Mouse (Mus musculus): ENCODE measurements around the gene Vps25. TPM values are rescaled to one million over a fixed set of nuclear protein-coding genes. Genes with fewer than 3 reads are reported as not detected.

The Vps25 gene
- polyA plus RNA-seq, 1 experiment: 19.2 TPM

DNA sequence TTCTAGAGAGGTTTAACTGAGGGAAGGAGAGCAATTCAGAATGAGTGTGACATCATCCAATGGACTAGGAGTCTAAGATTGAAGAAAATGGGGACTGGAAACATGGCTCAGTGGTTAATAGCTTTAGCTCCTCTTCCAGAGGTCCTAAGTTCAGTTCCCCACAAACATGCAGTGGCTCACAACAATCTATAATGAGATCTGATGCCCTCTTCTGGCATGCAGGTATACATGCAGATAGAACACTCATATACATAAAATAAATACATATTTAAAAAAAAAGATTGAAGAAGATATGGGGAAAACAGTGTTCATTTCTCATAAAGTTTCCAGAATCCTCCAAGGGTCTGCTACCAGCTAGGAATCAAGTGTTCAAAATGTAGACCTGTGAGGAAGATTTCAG lies 18.1 kb upstream of the Vps25 start:
- Histone ChIP-seq H3K9me3 (ENCODE audit: control insufficient read depth, low read length) (peaks cover 4% of the 10 kb centered on the region; the same call in 1 of the 2 replicates), H3K27me3 (ENCODE audit: control insufficient read depth) (peaks cover 58% of the 10 kb centered on the region), H3K4me3 (replicated peaks) (no peak overlapping the region), H3K4me1 (ENCODE audit: control insufficient read depth) (peaks cover 1% of the 10 kb centered on the region; the same call in 1 of the 2 replicates), H3K36me3 (ENCODE audit: control insufficient read depth) (no peaks in the 10 kb centered on the region)
- no peak for TF ChIP-seq GATA1 (IDR thresholded peaks at IDR 0.05; ENCODE audit: low read length)
- TF ChIP-seq TAL1 (IDR thresholded peaks at IDR 0.05; ENCODE audit: low read length): no peak

DNA sequence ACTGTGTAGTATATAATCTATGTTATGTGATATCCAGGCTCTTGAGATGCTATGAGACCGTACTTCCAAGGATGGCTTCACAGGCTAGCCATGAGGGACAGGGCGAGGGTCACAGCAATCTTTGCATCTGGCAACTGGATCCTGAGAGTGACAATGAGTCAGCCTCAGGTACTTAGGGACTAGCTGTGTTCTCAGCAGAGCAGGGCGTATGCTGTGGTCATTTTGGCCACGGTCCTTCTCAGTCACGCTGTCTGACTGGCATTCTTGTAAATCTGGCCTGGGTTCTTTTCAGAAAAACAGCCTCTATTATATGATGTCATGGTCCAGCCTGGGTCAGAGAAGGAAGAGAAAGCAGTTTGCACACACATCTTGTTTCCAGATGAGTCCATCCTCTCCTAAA lies 16.7 kb upstream of the Vps25 start:
- Histone ChIP-seq H3K36me3 (ENCODE audit: control insufficient read depth) (no peaks in the 10 kb centered on the region), H3K27me3 (ENCODE audit: control insufficient read depth) (peaks cover 48% of the 10 kb centered on the region), H3K4me1 (ENCODE audit: control insufficient read depth) (no peaks in the 10 kb centered on the region), H3K9me3 (ENCODE audit: control insufficient read depth, low read length) (peaks cover 4% of the 10 kb centered on the region; the same call in 1 of the 2 replicates), H3K4me3 (replicated peaks) (no peak overlapping the region)
- TF ChIP-seq TAL1 (IDR thresholded peaks at IDR 0.05; ENCODE audit: low read length) (no peak), GATA1 (IDR thresholded peaks at IDR 0.05; ENCODE audit: low read length) (no peak)

DNA sequence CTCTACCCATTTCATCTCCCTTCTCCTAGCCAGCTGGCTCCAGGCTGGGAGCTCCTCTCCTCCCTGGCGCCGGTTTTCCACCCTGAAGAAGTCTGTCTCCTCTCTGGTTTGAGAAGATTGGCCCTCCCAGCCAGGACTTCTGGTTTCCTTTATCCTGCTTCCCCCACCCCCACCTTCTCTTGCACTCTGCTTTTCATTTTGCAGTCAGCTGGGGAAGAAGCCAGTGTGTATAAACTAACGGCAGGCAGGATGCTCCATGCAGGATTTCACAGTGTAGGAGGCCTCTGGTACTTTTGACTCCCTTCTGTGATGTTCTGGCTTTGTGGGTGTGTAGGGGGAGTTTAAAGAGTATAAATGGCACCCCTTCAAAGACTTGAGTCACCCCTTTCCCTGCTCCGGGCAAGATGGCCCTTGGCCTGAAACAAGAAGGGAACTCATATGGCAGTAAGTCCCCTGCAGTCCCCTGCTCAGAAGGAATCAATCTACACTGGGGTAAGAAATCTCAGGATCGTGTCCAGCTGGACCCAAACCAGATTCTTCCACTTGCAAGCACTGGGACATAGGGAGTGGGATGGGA lies 15.3 kb upstream of the Vps25 start:
- Histone ChIP-seq H3K36me3 (ENCODE audit: control insufficient read depth) (no peaks in the 10 kb centered on the region), H3K9me3 (ENCODE audit: control insufficient read depth, low read length) (peaks cover 4% of the 10 kb centered on the region; the same call in 1 of the 2 replicates), H3K4me3 (replicated peaks) (no peak overlapping the region), H3K4me1 (ENCODE audit: control insufficient read depth) (no peaks in the 10 kb centered on the region), H3K27me3 (ENCODE audit: control insufficient read depth) (peaks cover 48% of the 10 kb centered on the region)
- TF ChIP-seq TAL1 (IDR thresholded peaks at IDR 0.05; ENCODE audit: low read length) (no peak), GATA1 (IDR thresholded peaks at IDR 0.05; ENCODE audit: low read length) (no peak)

DNA sequence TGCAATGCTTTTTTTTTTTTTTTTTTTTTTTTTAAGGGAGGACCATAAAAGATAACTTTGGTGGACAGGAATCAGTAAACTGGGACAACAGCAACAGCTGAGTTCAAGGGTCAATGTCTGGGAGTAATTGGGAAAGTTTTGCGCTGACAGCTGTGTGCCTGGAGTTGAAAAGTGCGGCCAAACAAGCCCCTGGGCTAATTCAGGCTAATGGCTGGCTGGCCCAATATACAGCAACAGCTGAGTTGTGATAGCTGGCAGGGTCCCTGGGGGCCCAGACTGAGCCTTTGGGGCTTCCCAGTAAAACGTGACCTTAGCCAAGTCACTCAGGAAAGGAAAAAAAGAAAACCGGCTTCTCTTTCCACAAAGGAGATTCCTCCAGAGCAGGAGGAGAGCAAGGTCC lies 8.4 kb upstream of the Vps25 start:
- no peaks in the 10 kb centered on the region for H3K36me3 ChIP-seq (ENCODE audit: control insufficient read depth)
- no peak overlapping the region for H3K4me3 ChIP-seq (replicated peaks)
- peaks cover 17% of the 10 kb centered on the region for H3K4me1 ChIP-seq (ENCODE audit: control insufficient read depth)
- peaks cover 12% of the 10 kb centered on the region; the same call in 1 of the 2 replicates for H3K9me3 ChIP-seq (ENCODE audit: control insufficient read depth, low read length)
- TF ChIP-seq GATA1 (IDR thresholded peaks at IDR 0.05; ENCODE audit: low read length) (no peak), TAL1 (IDR thresholded peaks at IDR 0.05; ENCODE audit: low read length) (no peak)
- peaks cover 76% of the 10 kb centered on the region for H3K27me3 ChIP-seq (ENCODE audit: control insufficient read depth)

DNA sequence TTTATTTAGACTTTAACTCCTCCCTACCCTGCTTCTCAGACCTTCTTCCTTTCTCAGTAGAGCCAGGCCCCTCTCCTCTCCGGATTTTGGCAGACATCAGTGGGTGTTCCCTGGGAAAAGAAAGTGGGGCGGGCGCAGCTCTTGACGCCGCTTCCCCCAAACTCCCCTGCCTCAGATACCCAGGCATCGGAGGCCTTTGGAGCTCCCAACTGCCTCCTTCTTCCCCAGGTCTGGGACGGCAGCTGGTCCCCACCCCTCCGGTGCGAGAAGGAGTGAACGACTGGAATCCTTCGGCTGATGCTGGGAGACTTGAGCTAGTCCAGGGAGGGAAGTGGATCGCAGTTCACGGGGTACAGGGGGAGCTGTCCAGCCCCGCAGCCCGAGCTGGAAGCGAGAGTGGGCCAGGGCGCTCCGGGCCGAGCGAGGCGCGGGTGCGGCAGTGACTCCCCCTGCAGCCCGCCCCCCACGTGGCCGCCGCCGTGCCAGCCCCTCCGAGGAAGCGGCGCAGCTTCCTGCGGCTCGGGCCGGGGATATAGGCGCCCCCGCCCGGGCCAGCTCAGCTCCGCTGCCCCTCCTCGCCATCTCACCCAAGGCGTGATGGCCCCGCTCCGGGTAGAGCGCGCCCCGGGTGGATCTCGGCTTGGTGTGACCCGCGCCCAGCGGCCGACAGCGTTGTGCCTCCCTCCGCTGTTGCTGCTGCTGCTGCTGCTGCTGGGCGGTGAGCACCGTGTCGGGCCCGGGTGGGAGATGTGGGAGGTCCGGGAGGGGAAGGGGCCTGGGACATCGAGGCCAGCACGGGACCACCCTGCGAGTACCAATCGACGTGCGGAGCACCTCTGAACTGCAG lies 7.4 kb upstream of the Vps25 start, which contains the start of gene Ramp2:
Gene Ramp2, plus strand, starts transcription at position 174 of the 847 bp plus-strand sequence.
- Histone ChIP-seq H3K4me3 (replicated peaks) (peak within 1 kb of the TSS; percentile 36), H3K4me1 (ENCODE audit: control insufficient read depth) (peaks cover 17% of the 10 kb centered on the region), H3K27me3 (ENCODE audit: control insufficient read depth) (peaks cover 75% of the 10 kb centered on the region), H3K9me3 (ENCODE audit: control insufficient read depth, low read length) (peaks cover 12% of the 10 kb centered on the region; the same call in 1 of the 2 replicates), H3K36me3 (ENCODE audit: control insufficient read depth) (no peaks in the 10 kb centered on the region)
- no peak for TF ChIP-seq TAL1 (IDR thresholded peaks at IDR 0.05; ENCODE audit: low read length)
- TF ChIP-seq GATA1 (IDR thresholded peaks at IDR 0.05; ENCODE audit: low read length): no peak

DNA sequence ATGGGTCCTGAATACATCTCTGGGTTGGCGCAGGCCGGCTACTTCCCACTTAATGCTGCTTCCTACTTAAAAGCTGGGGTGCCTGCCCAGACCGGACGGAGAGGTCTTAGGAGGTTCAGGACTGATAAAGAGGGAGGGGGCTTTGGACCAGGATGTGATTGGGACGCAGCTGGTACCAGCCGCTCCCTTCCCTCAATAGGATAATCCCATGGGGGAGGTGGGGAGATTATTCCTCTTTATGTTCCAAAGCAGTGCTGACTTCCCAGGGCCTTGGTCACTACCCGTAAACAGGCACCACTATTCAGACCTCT lies 6.8 kb upstream of the Vps25 start:
- no peaks in the 10 kb centered on the region for H3K36me3 ChIP-seq (ENCODE audit: control insufficient read depth)
- peaks cover 20% of the 10 kb centered on the region for H3K4me1 ChIP-seq (ENCODE audit: control insufficient read depth)
- peaks cover 12% of the 10 kb centered on the region; the same call in 1 of the 2 replicates for H3K9me3 ChIP-seq (ENCODE audit: control insufficient read depth, low read length)
- peaks cover 77% of the 10 kb centered on the region for H3K27me3 ChIP-seq (ENCODE audit: control insufficient read depth)
- TF ChIP-seq GATA1 (IDR thresholded peaks at IDR 0.05; ENCODE audit: low read length) (no peak), TAL1 (IDR thresholded peaks at IDR 0.05; ENCODE audit: low read length) (no peak)
- peak overlapping the region; percentile 36 for H3K4me3 ChIP-seq (replicated peaks)

DNA sequence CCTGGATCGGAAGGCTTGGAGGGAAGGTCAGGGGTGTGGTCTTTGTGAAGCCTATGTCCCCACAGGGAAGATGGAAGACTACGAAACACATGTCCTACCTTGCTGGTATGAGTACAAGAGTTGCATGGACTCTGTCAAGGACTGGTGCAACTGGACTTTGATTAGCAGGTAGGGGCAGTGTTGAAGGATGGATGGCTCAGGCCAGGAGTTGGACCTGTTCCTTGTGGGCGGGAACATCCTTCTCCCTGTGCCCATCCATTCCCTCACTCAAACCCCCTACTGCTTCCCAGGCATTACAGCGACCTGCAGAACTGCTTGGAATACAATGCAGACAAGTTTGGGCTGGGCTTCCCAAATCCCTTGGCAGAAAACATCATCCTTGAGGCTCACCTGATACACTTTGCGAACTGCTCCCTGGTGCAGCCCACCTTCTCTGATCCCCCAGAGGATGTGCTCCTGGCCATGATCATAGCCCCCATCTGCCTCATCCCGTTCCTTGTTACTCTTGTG lies 5.9 kb upstream of the Vps25 start:
- H3K4me3 ChIP-seq (replicated peaks): no peak overlapping the region
- H3K36me3 ChIP-seq (ENCODE audit: control insufficient read depth): no peaks in the 10 kb centered on the region
- peaks cover 24% of the 10 kb centered on the region for H3K4me1 ChIP-seq (ENCODE audit: control insufficient read depth)
- peaks cover 12% of the 10 kb centered on the region; the same call in 1 of the 2 replicates for H3K9me3 ChIP-seq (ENCODE audit: control insufficient read depth, low read length)
- peaks cover 68% of the 10 kb centered on the region for H3K27me3 ChIP-seq (ENCODE audit: control insufficient read depth)
- TF ChIP-seq GATA1 (IDR thresholded peaks at IDR 0.05; ENCODE audit: low read length) (no peak), TAL1 (IDR thresholded peaks at IDR 0.05; ENCODE audit: low read length) (no peak)

DNA sequence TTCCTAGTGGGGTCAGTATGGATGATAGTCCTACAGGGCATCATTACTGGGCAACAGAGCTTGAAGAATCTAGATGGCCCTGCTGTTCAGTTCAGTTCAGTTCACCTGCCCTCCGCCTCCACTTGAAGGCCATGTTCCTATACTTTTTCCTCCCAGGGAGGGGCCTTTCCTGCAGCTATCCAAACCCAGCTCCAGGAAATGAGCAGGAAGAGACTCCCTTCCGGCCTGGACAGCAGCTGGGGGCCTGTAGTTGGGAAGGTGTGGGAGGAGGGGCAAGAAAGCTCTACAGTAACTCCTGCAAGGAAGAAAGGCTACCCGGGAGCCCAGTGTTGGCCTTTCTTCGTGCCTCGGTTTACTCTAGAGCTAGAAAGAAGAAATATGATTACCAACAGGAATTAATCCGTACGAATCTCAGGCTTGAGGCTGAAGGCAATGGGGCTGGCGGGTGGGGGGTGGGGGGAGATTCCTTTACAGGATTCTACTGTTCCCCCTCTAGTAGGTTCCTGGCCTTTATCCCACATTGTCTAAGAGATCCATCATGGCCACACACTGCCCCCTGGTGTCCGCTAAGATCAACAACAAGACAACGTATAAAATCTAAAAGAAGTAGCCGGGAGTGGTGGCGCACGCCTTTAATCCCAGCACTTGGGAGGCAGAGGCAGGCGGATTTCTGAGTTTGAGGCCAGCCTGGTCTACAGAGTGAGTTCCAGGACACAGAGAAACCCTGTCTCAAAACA lies 5.1 kb upstream of the Vps25 start:
- Histone ChIP-seq H3K36me3 (ENCODE audit: control insufficient read depth) (no peaks in the 10 kb centered on the region), H3K9me3 (ENCODE audit: control insufficient read depth, low read length) (peaks cover 12% of the 10 kb centered on the region; the same call in 1 of the 2 replicates), H3K4me1 (ENCODE audit: control insufficient read depth) (peaks cover 31% of the 10 kb centered on the region), H3K27me3 (ENCODE audit: control insufficient read depth) (peaks cover 60% of the 10 kb centered on the region), H3K4me3 (replicated peaks) (no peak overlapping the region)
- TF ChIP-seq TAL1 (IDR thresholded peaks at IDR 0.05; ENCODE audit: low read length) (no peak), GATA1 (IDR thresholded peaks at IDR 0.05; ENCODE audit: low read length) (no peak)

Measured in erythroblast, embryonic 14.5 days (primary cell).